Mouse (Mus musculus): ENCODE results near the gene Wfdc17.

DNA sequence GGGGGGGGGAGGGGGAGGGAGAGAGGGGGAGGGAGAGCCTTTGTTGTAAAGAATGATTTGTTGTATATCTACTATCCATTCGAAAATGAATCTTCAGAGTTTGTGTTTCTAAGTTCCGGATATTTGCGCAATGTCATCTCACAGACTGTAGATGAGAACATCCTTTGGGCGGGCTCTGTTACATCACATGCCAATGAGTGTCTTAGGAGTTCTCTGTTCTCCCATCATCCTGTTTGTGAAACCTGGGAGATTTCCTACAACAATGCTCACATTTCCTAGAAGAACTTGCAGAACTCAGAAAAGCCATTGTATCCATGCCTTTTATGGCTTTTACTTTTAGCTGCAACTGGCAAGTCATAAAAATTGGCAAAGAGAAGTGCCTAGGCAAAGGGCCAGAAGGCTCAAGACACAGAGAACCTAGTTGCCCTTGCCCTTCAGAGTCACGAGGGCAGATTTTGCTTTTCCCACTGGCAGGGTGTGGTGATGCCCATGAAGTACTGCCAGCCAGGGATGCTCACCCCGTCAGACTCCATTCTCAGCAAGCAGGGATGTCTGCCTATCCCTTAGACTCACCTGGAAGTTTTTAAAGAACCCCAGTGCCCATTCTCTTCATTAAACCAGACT lies 13.4 kb downstream of the Wfdc17 start:
- no peak for TF ChIP-seq GATA1 (IDR thresholded peaks at IDR 0.05; ENCODE audit: borderline replicate concordance, low read length)
- TF ChIP-seq FLI1 (IDR thresholded peaks at IDR 0.05; ENCODE audit: low read length), result no peak

Measured in megakaryocyte, embryonic 14.5 days (primary cell).